Mouse (Mus musculus): ENCODE data around the gene Mab21l2. TPM values are rescaled to one million over a fixed set of nuclear protein-coding genes. Genes with fewer than 3 reads are reported as not detected.

Mab21l2 gene
- total RNA-seq, 2 experiments from 2014 or later = not detected

DNA sequence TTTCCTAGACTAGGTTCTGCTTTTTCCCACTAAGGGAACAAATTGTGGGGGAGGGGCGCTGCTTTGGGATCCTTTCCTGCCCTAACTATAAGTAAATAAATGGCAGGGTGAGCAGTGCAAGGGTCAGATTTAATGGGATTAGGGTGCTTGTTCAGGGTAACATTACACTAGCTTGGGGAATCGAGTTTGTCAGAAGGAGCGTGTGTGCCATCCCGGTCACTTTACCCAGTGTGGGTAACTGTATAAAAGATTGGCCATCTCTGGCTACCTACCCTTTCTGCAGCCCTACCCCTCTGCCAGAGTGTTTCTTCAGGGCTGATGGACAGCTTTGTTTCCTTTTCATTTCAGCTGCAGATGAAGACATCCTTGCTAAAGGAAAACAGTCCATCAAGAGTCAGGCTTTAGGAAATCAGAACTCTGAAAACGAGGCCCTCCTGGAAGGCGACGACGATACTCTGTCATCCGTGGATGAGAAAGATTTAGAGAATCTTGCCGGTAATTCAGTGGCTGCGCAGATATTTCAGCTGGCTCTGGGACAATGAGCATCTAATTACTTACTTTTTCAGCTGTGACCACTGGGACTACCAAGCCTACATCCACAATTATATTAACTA is 8.8 kb downstream of the Mab21l2 start:
- no peak for ATAC-seq (replicated peaks; ENCODE audit: poor library complexity)

DNA sequence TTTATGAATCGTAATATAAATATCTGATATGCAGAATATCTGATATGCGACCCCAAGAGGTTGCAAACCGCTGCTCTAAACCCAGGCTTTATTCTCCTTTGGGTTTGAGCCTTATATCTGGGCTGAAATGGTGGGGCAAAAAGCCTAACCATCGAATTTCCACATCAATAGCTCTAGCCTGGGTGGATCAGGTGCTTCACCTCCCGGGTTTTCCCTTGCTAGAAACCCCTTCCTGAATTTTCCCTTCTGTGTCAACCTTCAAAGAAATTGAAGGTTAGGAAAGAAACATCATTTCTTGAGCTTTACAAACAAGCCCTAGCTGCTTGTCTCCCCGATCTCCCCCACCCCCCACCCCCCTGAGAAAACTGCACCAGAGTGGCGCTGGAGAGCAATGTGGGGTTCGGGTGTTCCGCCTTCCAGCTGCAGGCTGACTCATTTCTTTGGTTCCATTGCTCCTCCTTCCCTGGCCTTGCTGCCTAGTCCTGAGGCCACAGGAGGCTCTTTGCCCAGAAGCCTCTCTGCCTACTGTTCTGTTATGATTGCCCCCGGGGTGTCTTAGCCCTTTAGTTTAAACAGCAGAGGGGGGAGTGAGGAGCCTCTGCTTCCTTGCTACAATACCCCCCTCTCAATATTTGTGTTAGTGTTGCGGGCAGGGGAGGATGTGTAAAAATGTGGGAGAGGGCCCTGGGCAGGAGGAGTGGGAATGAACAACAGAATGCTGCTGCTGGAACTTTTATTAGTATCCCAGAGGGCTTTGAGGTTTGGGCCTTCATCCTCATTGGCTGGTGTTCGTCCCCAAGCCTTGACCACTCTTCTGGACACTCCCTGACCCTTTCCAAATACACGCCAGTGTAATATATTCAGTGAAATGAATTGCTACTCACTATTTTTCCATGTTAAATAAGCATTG is 9.5 kb downstream of the Mab21l2 start:
- ATAC-seq (replicated peaks; ENCODE audit: poor library complexity) = 0 out of 2 replicates have a peak, but pooled peaks have one; percentile 23

DNA sequence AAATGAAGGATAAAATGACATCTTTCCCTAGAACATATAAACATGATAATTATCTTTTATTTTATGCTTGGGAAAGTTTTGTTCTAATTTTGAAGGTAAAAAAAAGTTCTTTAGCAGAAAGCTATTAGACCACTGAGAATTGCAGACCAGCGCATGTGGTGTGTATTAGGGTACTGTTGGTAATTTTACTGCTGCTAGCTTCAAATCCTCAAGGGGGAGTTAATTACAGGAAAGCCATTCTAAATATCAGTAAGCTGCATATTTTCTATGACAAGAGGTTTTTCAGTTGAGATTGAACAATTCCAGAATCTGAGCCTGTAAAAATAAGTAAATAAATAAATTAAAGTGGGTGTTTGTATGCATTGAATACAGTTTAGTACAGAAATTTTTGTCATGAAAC is 11.7 kb downstream of the Mab21l2 start:
- no peak for ATAC-seq (replicated peaks; ENCODE audit: poor library complexity)

DNA sequence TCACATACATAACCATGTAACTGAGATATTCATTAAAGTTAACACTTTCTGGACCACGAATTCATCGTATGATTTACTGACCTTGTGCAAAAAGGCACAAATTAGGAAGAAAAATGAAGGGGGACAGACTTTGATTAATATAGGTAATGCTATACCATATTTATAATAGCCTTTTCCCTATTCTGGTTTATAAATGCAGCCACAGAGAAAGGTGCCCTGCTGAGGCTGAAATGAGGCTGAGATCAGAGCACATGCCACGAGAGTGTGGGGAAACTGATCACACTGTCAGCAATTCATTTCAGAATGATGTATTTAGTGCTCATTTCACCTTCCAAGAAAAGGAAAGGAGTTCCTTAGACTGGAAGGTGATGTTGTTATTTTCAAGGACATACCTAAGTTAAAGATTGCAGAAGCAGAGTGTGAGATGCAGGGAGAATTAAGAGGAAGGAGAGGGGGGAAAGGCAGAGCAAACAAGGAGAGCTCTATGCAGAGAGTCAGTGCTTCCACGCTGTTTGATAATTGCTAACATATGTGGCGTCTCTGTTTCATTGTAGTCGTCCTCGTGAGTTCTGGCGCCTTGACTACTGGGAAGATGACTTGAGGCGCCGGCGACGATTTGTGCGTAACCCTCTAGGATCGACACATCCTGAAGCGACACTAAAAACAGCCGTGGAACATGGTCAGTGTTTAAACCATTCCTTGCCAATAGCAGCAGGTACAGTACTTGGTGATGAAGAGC is 16.7 kb downstream of the Mab21l2 start:
- ATAC-seq (replicated peaks; ENCODE audit: poor library complexity) = no peak

DNA sequence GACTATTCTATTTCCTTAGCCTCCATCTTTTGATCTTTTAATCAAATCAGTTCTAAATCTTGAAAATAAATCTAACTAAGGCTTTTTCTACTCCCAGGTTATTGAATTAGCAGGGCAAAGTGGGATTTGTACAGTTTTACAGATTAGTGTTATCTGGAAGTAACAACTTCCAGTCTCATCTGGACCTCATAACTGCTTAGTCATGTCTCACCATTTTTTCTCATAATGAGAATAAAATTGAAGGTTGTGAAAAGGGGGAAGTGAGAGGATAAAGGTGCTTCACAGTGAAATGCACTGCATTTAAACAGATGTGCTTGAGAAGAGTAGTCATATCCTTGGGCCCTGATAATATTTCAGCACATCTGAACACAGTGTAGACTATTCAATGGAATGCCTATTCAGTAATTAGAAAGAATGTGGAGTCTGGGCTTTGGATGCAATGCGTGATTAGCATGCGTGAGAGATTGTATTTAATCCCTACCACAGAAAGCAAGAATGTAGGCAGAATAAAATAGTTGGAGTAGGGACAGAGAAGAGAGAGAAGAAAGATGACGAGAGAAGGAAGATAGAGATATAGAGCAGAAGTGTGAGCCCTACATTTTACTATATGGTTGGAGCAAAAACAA is 25.4 kb downstream of the Mab21l2 start:
- ATAC-seq (replicated peaks; ENCODE audit: poor library complexity) = no peak

DNA sequence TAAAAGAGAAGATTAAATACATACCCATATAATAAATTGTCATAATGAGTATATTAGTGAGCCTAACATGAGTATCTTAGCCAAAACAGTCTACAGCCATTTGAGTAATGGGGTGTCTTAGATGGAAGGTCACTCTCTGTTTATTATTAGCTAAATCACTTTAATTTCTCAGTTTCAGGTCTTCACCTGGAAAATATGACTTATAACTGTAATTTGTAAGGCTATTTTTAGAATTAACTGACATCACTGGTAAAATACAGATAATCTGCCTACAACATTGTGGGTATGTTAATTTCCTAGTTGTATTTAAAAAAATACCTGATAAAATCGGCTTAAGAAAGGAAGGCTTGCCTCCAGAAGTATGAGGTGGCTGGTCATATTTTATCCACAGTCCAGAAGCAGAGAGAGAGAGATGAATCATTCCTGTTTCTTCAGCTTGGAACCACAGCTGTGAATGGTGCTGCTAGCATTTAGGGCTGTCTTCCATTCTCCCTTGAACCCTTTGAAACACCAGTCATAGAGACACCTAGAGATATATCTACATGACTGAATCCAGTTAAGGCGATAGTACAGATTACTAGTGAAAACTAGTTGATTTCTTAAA is 29.8 kb downstream of the Mab21l2 start:
- no peak for ATAC-seq (replicated peaks; ENCODE audit: poor library complexity)

DNA sequence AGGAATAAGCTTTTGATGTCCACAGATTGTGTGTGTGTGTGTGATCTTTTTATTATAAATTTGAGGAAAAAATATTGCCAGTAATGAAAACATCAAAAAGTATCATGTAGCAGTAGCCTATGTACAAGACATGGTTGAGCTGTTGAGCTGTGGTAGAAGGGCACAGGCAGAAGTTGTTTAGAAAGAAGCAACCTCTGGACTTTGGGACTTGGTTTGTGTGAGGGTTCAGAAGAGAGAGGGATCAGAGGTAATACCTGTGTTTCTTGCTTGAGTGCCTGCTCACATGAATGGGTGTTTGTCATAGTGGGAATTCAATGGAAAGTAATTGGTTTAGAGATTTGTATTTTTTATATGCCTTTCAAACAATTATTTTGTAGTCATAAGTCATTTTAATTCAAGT is 47.8 kb downstream of the Mab21l2 start:
- no peak for ATAC-seq (replicated peaks; ENCODE audit: poor library complexity)

Measured in megakaryocyte progenitor cell, adult 5-6 weeks (primary cell).